ENCODE assay signal across 16 mouse cellular contexts in genomic region chr3:68377452-68378198, GRCm38 (mm10).
"Had no signal": no experiment of that assay in that cellular context is flagged by ENCODE, and none has a peak within 500 bp of the region (broad histone marks: within the 10 kb centered on the region; RNA-seq: fewer than 3 reads in every experiment).

No protein-coding gene starts in this region.

- ATAC-seq: intestine, postnatal 0 days had no signal

- H3K36me3 ChIP-seq: limb, embryonic 13.5 days; liver, embryonic 15.5 days; lung, embryonic 15.5 days; neural tube, embryonic 13.5 days had no signal

- H3K27ac ChIP-seq: kidney, postnatal 0 days; limb, embryonic 13.5 days; liver, embryonic 15.5 days; lung, embryonic 15.5 days; neural tube, embryonic 13.5 days had no signal

- H3K9ac ChIP-seq: limb, embryonic 13.5 days; liver, embryonic 15.5 days; lung, embryonic 15.5 days; neural tube, embryonic 13.5 days had no signal

- H3K9me3 ChIP-seq: limb, embryonic 13.5 days; liver, embryonic 15.5 days; lung, embryonic 15.5 days; neural tube, embryonic 13.5 days had no signal

- H3K4me2 ChIP-seq: limb, embryonic 13.5 days; liver, embryonic 11.5 days; liver, embryonic 15.5 days; lung, embryonic 15.5 days; neural tube, embryonic 13.5 days had no signal

- DNase-seq: kidney, adult 9 months; kidney, postnatal 36 days; left cerebral cortex, postnatal 4 days; lung, postnatal 36 days; retina, postnatal 1 day; right cerebral cortex, postnatal 4 days; spleen, adult 18-20 months; thymus, adult 18-20 months; thymus, postnatal 14 days had no signal

- H3K4me3 ChIP-seq: limb, embryonic 13.5 days; liver, embryonic 15.5 days; lung, embryonic 15.5 days; neural tube, embryonic 13.5 days had no signal

- H3K4me1 ChIP-seq: liver, embryonic 15.5 days had no signal

- H3K27me3 ChIP-seq: limb, embryonic 13.5 days; liver, embryonic 15.5 days; lung, embryonic 15.5 days; neural tube, embryonic 13.5 days had no signal
